Mouse (Mus musculus) heart, adult 2 months (tissue): ENCODE results near the gene Krtap24-1.

Experiments
- CTCF ChIP-seq: fragments of 200-600 bp; IDR thresholded peaks from 2 replicates; pipeline ENCODE4 v1.8.1; 2022; ENCODE audit warnings: antibody characterized with exemption, mild to moderate bottlenecking, moderate library complexity
- EP300 ChIP-seq: fragments of 200-500 bp; IDR thresholded peaks from 2 replicates; pipeline ENCODE4 v1.6.1; 2011; ENCODE audit warnings: low read depth, low read length, control low read depth; ENCODE audit not compliant: insufficient read depth
- POLR2A ChIP-seq: fragments of 200-500 bp; IDR thresholded peaks from 2 replicates; pipeline ENCODE4 v1.6.1; 2011; ENCODE audit warnings: mild to moderate bottlenecking, low read depth, low read length, control low read depth; ENCODE audit not compliant: insufficient read depth

DNA sequence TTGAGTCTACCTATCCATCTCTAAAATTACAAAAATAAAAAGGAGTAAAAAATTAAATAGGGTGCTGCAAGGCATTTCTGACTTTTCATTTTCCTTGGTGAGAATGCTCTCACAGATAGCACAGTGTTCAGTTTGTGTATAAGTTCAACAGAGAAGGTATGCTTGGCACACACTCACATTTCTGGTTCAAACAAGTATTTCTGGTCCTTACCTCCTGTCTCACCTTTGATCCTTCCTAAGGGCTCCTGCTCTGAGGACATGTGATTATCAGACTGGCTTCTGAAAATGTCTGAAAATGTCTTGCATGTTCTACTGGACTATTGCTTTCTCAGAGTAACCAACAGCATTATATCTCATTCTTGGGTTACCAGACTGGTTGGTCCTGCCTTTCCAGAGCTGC lies 41.9 kb downstream of the Krtap24-1 start:
- TF ChIP-seq CTCF (no peak), POLR2A (no peak), EP300 (no peak)
